Mouse (Mus musculus) C2C12 (cell line): ENCODE measurements around the gene 2010300C02Rik.

Experiments
- CTCF ChIP-seq: IDR thresholded peaks from one replicate; pipeline ENCODE4 v1.5.1; 2011; ENCODE audit not compliant: control insufficient read depth, insufficient read depth, insufficient read length
- USF1 ChIP-seq: IDR thresholded peaks from one replicate; pipeline ENCODE4 v1.6.1; 2011; ENCODE audit warnings: low read depth, mild to moderate bottlenecking, control low read depth, moderate library complexity

GRCm38 (mm10) chr1:37614130-37614529 is 105.8 kb downstream of the 2010300C02Rik start:
- no peak for TF ChIP-seq CTCF
- no peak for TF ChIP-seq USF1
